Mouse (Mus musculus) brain, embryonic 14.5 days (tissue): ENCODE results near the gene Lemd2.

Source experiments
- CTCF ChIP-seq: fragments of 200-500 bp; IDR thresholded peaks from 2 replicates; pipeline ENCODE4 v1.5.1; 2012; ENCODE audit warnings: inconsistent platforms, mild to moderate bottlenecking, moderate library complexity, borderline replicate concordance; ENCODE audit not compliant: insufficient read depth, insufficient read length; ENCODE audit errors: extremely low read depth
- POLR2A ChIP-seq: fragments of 200-500 bp; IDR thresholded peaks from 2 replicates; pipeline ENCODE4 v1.6.1; 2012; ENCODE audit warnings: mild to moderate bottlenecking, inconsistent platforms, borderline replicate concordance; ENCODE audit not compliant: poor library complexity, insufficient read depth, insufficient read length, severe bottlenecking; ENCODE audit errors: extremely low read depth

DNA sequence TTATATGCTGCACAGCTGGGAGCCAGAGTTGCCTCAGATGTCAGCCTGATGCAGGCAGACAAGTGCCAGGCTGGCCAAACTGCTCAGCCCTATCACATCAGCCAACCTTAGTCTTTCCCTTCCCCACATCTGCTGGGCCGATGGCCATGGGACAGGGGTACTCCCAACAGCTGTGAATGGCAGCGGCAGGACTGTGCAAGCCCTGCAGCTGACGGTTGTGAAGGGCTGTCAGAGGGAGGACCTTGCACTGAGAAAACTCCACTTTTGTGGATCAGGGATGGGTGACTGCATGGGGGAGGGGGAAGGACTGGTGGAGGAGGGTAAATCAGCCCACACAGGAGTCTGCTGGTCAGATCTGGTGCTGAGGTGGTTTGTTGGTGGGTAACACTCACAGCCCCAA, 22.4 kb upstream of the Lemd2 start:
- no peak for TF ChIP-seq CTCF
- no peak for TF ChIP-seq POLR2A
